In the genomic region with DNA sequence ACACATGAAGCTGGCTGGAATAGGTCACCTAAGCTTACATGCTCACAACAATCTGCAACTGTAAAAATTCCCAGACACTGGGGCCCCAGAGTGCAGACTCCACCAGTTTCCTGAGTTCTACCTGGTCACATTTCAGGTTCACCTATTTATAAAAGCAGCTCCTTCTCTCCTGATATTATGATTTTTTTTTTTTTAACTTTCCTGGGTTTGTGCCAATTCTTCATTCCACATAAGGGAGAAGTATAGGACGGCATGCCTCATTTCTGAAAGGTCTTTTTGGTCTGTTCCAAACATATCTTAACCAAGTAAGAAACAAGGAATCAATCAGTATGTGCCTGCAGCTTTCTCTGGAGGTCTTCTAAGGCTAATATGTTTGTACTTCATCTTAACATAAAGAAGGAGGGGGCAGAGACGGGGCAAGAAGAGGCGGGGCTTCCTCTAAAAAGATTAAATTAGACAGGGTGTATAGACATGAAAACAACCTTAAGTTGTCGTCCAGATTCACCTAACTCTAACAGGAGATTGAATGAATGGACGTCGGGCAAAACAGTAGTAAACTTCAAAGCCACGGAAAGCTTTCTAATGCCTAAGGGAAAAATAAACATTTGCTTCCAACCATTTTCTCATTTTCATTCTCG, we compare ENCODE assay signal across 7 mouse cellular contexts. TPM values are rescaled to one million over a fixed set of nuclear protein-coding genes. Genes with fewer than 3 reads are reported as not detected.
DNase-seq lines count a peak whose midpoint lies in the region; ATAC-seq and TF ChIP-seq lines count a peak whose summit lies in the region.

No protein-coding gene starts in this region.

- WGBS in lung, embryonic 15.5 days: under 1% methylated on average over 8 of the region's 8 CpGs
- WGBS in embryonic facial prominence, embryonic 14.5 days: 16% methylated on average over 8 of the region's 8 CpGs
- 32% methylated on average over 8 of the region's 8 CpGs for WGBS in hindbrain, postnatal 0 days
- 35% methylated on average over 8 of the region's 8 CpGs for WGBS in neural tube, embryonic 14.5 days

- peak overlapping the region; percentile 98 for H3K4me2 ChIP-seq in lung, embryonic 15.5 days
- H3K4me2 ChIP-seq in embryonic facial prominence, embryonic 14.5 days (ENCODE audit: low read depth, low read length): peak overlapping the region; percentile 95
- H3K4me2 ChIP-seq in hindbrain, postnatal 0 days (ENCODE audit: low read depth, low read length): peak overlapping the region; percentile 92
- peak overlapping the region; percentile 85 for H3K4me2 ChIP-seq in neural tube, embryonic 14.5 days (ENCODE audit: low read depth, low read length)

- H3K9ac ChIP-seq in lung, embryonic 15.5 days: no peak overlapping the region
- no peak overlapping the region; the same call in none of the 2 replicates for H3K9ac ChIP-seq in embryonic facial prominence, embryonic 14.5 days (ENCODE audit: low read depth, low read length)
- no peak overlapping the region for H3K9ac ChIP-seq in hindbrain, postnatal 0 days (replicated peaks; ENCODE audit: low read length)
- no peak overlapping the region for H3K9ac ChIP-seq in neural tube, embryonic 14.5 days (replicated peaks; ENCODE audit: low read depth, low read length)

- no peak overlapping the region for H3K27ac ChIP-seq in lung, embryonic 15.5 days
- no peak overlapping the region for H3K27ac ChIP-seq in embryonic facial prominence, embryonic 14.5 days (replicated peaks; ENCODE audit: low read depth, low read length)
- no peak overlapping the region for H3K27ac ChIP-seq in hindbrain, postnatal 0 days
- no peak overlapping the region for H3K27ac ChIP-seq in neural tube, embryonic 14.5 days (ENCODE audit: low read depth, low read length)

- no peak for TF ChIP-seq CTCF in hindbrain, postnatal 0 days (IDR thresholded peaks at IDR 0.05; ENCODE audit: low read depth)

- peak overlapping the region; percentile 66 for H3K4me3 ChIP-seq in lung, embryonic 15.5 days
- peak overlapping the region; percentile 64 for H3K4me3 ChIP-seq in embryonic facial prominence, embryonic 14.5 days (ENCODE audit: low read depth, low read length)
- peak overlapping the region; percentile 71 for H3K4me3 ChIP-seq in hindbrain, postnatal 0 days (ENCODE audit: low read length)
- peak overlapping the region; percentile 61; the same call in 1 of the 2 replicates for H3K4me3 ChIP-seq in neural tube, embryonic 14.5 days (ENCODE audit: low read depth, low read length)

- H3K4me1 ChIP-seq in lung, embryonic 15.5 days: peaks cover 31% of the 10 kb centered on the region
- 0 out of 2 replicates have a peak, but pooled peaks cover 4% of the 10 kb centered on the region for H3K4me1 ChIP-seq in embryonic facial prominence, embryonic 14.5 days (ENCODE audit: control insufficient read depth, insufficient read depth, low read length)
- H3K4me1 ChIP-seq in hindbrain, postnatal 0 days (ENCODE audit: insufficient read depth, low read length): no peaks in the 10 kb centered on the region
- 0 out of 2 replicates have a peak, but pooled peaks cover 4% of the 10 kb centered on the region for H3K4me1 ChIP-seq in neural tube, embryonic 14.5 days (ENCODE audit: control insufficient read depth, insufficient read depth, low read length)

- ATAC-seq in lung, embryonic 15.5 days (ENCODE audit: borderline replicate concordance, extremely low read depth, low FRiP score, low TSS enrichment): no peak
- ATAC-seq in embryonic facial prominence, embryonic 14.5 days (ENCODE audit: low read depth): no peak
- no peak for ATAC-seq in hindbrain, postnatal 0 days
- no peak for ATAC-seq in neural tube, embryonic 14.5 days (ENCODE audit: low read depth)

- no peaks in the 10 kb centered on the region for H3K9me3 ChIP-seq in lung, embryonic 15.5 days
- no peaks in the 10 kb centered on the region for H3K9me3 ChIP-seq in embryonic facial prominence, embryonic 14.5 days (ENCODE audit: control insufficient read depth, low read length)
- H3K9me3 ChIP-seq in hindbrain, postnatal 0 days (ENCODE audit: low read length): no peaks in the 10 kb centered on the region
- H3K9me3 ChIP-seq in neural tube, embryonic 14.5 days (ENCODE audit: control insufficient read depth, low read length): no peaks in the 10 kb centered on the region

- no peaks in the 10 kb centered on the region for H3K36me3 ChIP-seq in lung, embryonic 15.5 days
- H3K36me3 ChIP-seq in embryonic facial prominence, embryonic 14.5 days (ENCODE audit: control insufficient read depth, insufficient read depth, low read length): no peaks in the 10 kb centered on the region
- H3K36me3 ChIP-seq in hindbrain, postnatal 0 days (ENCODE audit: insufficient read depth, low read length): no peaks in the 10 kb centered on the region
- H3K36me3 ChIP-seq in neural tube, embryonic 14.5 days (ENCODE audit: control insufficient read depth, insufficient read depth, low read length): no peaks in the 10 kb centered on the region

- no peak for DNase-seq in lung, adult 18-20 months
- DNase-seq in embryonic facial prominence, embryonic 14.5 days (ENCODE audit: low spot score): peak; percentile 28
- no peak for DNase-seq in hindbrain, postnatal 0 days (ENCODE audit: low spot score)
- DNase-seq in adrenal gland, adult (ENCODE audit: inconsistent age in 2 of 2, low spot score in 1 of 2): no peak
- DNase-seq in yolk sac, embryonic 10.5 days (ENCODE audit: low spot score): no peak

- peaks cover 14% of the 10 kb centered on the region; the same call in 1 of the 2 replicates for H3K27me3 ChIP-seq in lung, embryonic 15.5 days
- peaks cover 4% of the 10 kb centered on the region; the same call in 1 of the 2 replicates for H3K27me3 ChIP-seq in embryonic facial prominence, embryonic 14.5 days (replicated peaks; ENCODE audit: control insufficient read depth, insufficient read depth, low read length)
- H3K27me3 ChIP-seq in hindbrain, postnatal 0 days (ENCODE audit: insufficient read depth, low read length): no peaks in the 10 kb centered on the region
- peaks cover 10% of the 10 kb centered on the region; the same call in 1 of the 2 replicates for H3K27me3 ChIP-seq in neural tube, embryonic 14.5 days (ENCODE audit: control insufficient read depth, insufficient read depth, low read length)

RNA-seq across cellular contexts. Expression of a gene that starts 2.0 kb away (rescaled TPM):
- polyA plus RNA-seq in lung, embryonic 15.5 days (2015; fragmentation: Nextera tagmentation; extraction: Ambion mirVana): 1.2 and 1.5 TPM in 2 replicates
- 1.4 and 2.2 TPM in 2 replicates for polyA plus RNA-seq in embryonic facial prominence, embryonic 14.5 days (2014; fragmentation: Nextera tagmentation; extraction: Ambion mirVana)
- total RNA-seq in hindbrain, postnatal 0 days (2014; rRNA removed): 13.4 and 14.4 TPM in 2 replicates
- 3.4 and 4.0 TPM in 2 replicates for polyA plus RNA-seq in hindbrain, postnatal 0 days (2015; fragmentation: Nextera tagmentation; extraction: Ambion mirVana)
- polyA plus RNA-seq in neural tube, embryonic 14.5 days (2014; fragmentation: Nextera tagmentation; extraction: Ambion mirVana): 1.5 and 2.6 TPM in 2 replicates
